Mouse (Mus musculus): ENCODE measurements around the gene Mmp7.

The Mmp7 gene

GRCm38 (mm10) chr9:7742696-7743095 is 50.8 kb downstream of the Mmp7 start:
- DNase-seq (ENCODE audit: low spot score in 2 of 2) = no peak

- DNase-seq (ENCODE audit: low spot score in 2 of 2) = no peak
Measured at GRCm38 (mm10) chr9:7744156-7744555, 52.3 kb downstream of the Mmp7 start.

GRCm38 (mm10) chr9:7748881-7749280 is 57.0 kb downstream of the Mmp7 start:
- no peak for DNase-seq (ENCODE audit: low spot score in 2 of 2)

Data from right cerebral cortex, adult 2 months (tissue).